In the genomic region with DNA sequence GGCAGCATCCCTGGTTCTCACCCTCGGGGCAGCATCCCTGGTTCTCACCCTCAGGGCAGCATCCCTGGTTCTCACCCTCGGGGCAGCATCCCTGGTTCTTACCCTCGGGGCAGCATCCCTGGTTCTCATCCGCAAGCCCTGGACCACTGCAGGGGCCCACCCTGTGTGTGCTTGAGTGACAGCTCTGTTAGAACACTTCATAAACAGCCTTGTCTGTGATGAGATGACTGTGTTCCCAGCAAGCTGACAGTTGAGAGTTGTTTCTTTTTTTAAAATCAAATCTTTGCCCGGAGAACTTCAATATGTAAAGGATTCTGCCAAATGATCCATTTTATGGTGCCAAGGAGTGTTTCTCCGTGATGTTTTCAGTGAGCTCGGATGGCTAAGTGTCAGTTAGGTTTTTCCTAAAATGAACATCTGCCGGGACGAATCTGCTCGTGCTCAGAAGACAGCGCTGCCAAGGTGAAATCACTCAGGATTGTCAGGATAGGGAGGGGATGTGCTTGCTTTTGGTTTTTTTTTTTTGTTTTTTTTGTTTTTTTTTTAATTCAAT, we compare ENCODE assay signal across 12 mouse cellular contexts. TPM values are rescaled to one million over a fixed set of nuclear protein-coding genes. Genes with fewer than 3 reads are reported as not detected.
A peak's percentile ranks its signal among the peaks of the same experiment; 100 is the strongest.
DNase-seq lines count a peak whose midpoint lies in the region; ATAC-seq and TF ChIP-seq lines count a peak whose summit lies in the region.
"Had no signal": no experiment of that assay in that cellular context is flagged by ENCODE, and none has a peak within 500 bp of the region (broad histone marks: within the 10 kb centered on the region; RNA-seq: fewer than 3 reads in every experiment).

No protein-coding gene starts in this region.

- H3K27me3 ChIP-seq in heart, embryonic 12.5 days (replicated peaks), result no peaks in the 10 kb centered on the region
- no peaks in the 10 kb centered on the region for H3K27me3 ChIP-seq in lung, embryonic 14.5 days (ENCODE audit: insufficient read depth, low read length)
- H3K27me3 ChIP-seq in embryonic facial prominence, embryonic 13.5 days, result no peaks in the 10 kb centered on the region
- no peaks in the 10 kb centered on the region for H3K27me3 ChIP-seq in limb, embryonic 12.5 days
- H3K27me3 ChIP-seq: Patski had no signal

- DNase-seq in heart, adult 8-10 months (ENCODE audit: low spot score), result no peak
- no peak for DNase-seq in lung, embryonic 14.5 days
- no peak for DNase-seq in lung, adult 18-20 months
- DNase-seq in gastrocnemius, postnatal 36 days, result no peak
- DNase-seq in adrenal gland, adult 2 months, result no peak
- DNase-seq: adrenal gland, postnatal 25 days; cerebellum, adult 9-10 months had no signal

- intact Hi-C loops in gastrocnemius, postnatal 36 days (cut with DNase I), result no loop called here

- no peaks in the 10 kb centered on the region for H3K9me3 ChIP-seq in heart, embryonic 12.5 days (replicated peaks)
- no peaks in the 10 kb centered on the region for H3K9me3 ChIP-seq in lung, embryonic 14.5 days (ENCODE audit: low read depth, low read length)
- no peaks in the 10 kb centered on the region for H3K9me3 ChIP-seq in embryonic facial prominence, embryonic 13.5 days
- no peaks in the 10 kb centered on the region for H3K9me3 ChIP-seq in limb, embryonic 12.5 days

- no peak overlapping the region for H3K9ac ChIP-seq in heart, embryonic 12.5 days
- H3K9ac ChIP-seq in lung, embryonic 14.5 days, result no peak overlapping the region
- no peak overlapping the region for H3K9ac ChIP-seq in embryonic facial prominence, embryonic 13.5 days
- no peak overlapping the region for H3K9ac ChIP-seq in limb, embryonic 12.5 days (replicated peaks)

- H3K4me3 ChIP-seq in heart, embryonic 12.5 days, result no peak overlapping the region
- no peak overlapping the region for H3K4me3 ChIP-seq in lung, embryonic 14.5 days (ENCODE audit: low read depth, low read length)
- no peak overlapping the region for H3K4me3 ChIP-seq in embryonic facial prominence, embryonic 13.5 days
- no peak overlapping the region for H3K4me3 ChIP-seq in limb, embryonic 12.5 days (replicated peaks)

- TF ChIP-seq CTCF in lung, embryonic 14.5 days (IDR thresholded peaks at IDR 0.05; ENCODE audit: low read depth), result no peak

- no peak overlapping the region for H3K4me2 ChIP-seq in heart, embryonic 12.5 days
- no peak overlapping the region for H3K4me2 ChIP-seq in lung, embryonic 14.5 days
- no peak overlapping the region for H3K4me2 ChIP-seq in embryonic facial prominence, embryonic 13.5 days
- H3K4me2 ChIP-seq in limb, embryonic 12.5 days, result no peak overlapping the region

- ATAC-seq in heart, embryonic 12.5 days (ENCODE audit: insufficient number of reproducible peaks, low FRiP score), result no peak
- no peak for ATAC-seq in lung, embryonic 14.5 days (ENCODE audit: insufficient read depth)
- ATAC-seq in embryonic facial prominence, embryonic 13.5 days (ENCODE audit: insufficient number of reproducible peaks, insufficient read depth, low FRiP score, low TSS enrichment, low read depth), result no peak
- no peak for ATAC-seq in limb, embryonic 12.5 days (ENCODE audit: insufficient number of reproducible peaks, insufficient read depth, low FRiP score, low TSS enrichment, low read depth)
- ATAC-seq: CD4-positive, CD25-positive, alpha-beta regulatory T cell, adult 4 months had no signal

- H3K27ac ChIP-seq in heart, embryonic 12.5 days (ENCODE audit: poor library complexity, severe bottlenecking), result peak overlapping the region; percentile 95
- peak overlapping the region; percentile 6; the same call in 1 of the 2 replicates for H3K27ac ChIP-seq in lung, embryonic 14.5 days (ENCODE audit: low read depth)
- H3K27ac ChIP-seq in embryonic facial prominence, embryonic 13.5 days, result peak overlapping the region; percentile 60; the same call in 1 of the 2 replicates
- H3K27ac ChIP-seq in limb, embryonic 12.5 days, result peak overlapping the region; percentile 35; the same call in 1 of the 2 replicates

- H3K36me3 ChIP-seq in heart, embryonic 12.5 days, result peaks cover 2% of the 10 kb centered on the region; the same call in 1 of the 2 replicates
- H3K36me3 ChIP-seq in lung, embryonic 14.5 days (ENCODE audit: insufficient read depth), result peaks cover 16% of the 10 kb centered on the region
- peaks cover 28% of the 10 kb centered on the region for H3K36me3 ChIP-seq in embryonic facial prominence, embryonic 13.5 days
- peaks cover 65% of the 10 kb centered on the region for H3K36me3 ChIP-seq in limb, embryonic 12.5 days

- H3K4me1 ChIP-seq in heart, embryonic 12.5 days (replicated peaks), result peaks cover 92% of the 10 kb centered on the region
- peaks cover 19% of the 10 kb centered on the region for H3K4me1 ChIP-seq in lung, embryonic 14.5 days (ENCODE audit: insufficient read depth)
- H3K4me1 ChIP-seq in embryonic facial prominence, embryonic 13.5 days, result peaks cover 53% of the 10 kb centered on the region
- peaks cover 39% of the 10 kb centered on the region for H3K4me1 ChIP-seq in limb, embryonic 12.5 days (replicated peaks)

- WGBS in heart, embryonic 12.5 days, result 51% methylated on average over 11 of the region's 11 CpGs
- 48% methylated on average over 11 of the region's 11 CpGs for WGBS in lung, embryonic 14.5 days
- 55% methylated on average over 11 of the region's 11 CpGs for WGBS in embryonic facial prominence, embryonic 13.5 days
- 74% methylated on average over 11 of the region's 11 CpGs for WGBS in limb, embryonic 12.5 days

RNA-seq across cellular contexts. Expression of a gene that starts 54.2 kb away (rescaled TPM):
- polyA plus RNA-seq in heart, embryonic 12.5 days (2016; fragmentation: Nextera tagmentation; extraction: Ambion mirVana), result 46.7 and 47.8 TPM in 2 replicates
- 10 to 100 TPM; 20.4 to 25.5 (median 23.9) TPM for total RNA-seq in heart, adult 8-10 months (2022)
- 35.1 and 37.5 TPM in 2 replicates for polyA plus RNA-seq in lung, embryonic 14.5 days (2014; fragmentation: Nextera tagmentation; extraction: Ambion mirVana)
- polyA plus RNA-seq in embryonic facial prominence, embryonic 13.5 days (2015; fragmentation: Nextera tagmentation; extraction: Ambion mirVana), result 44.1 and 45.8 TPM in 2 replicates
- polyA plus RNA-seq in limb, embryonic 12.5 days (2016; fragmentation: Nextera tagmentation; extraction: Ambion mirVana), result 27.9 and 36.4 TPM in 2 replicates
- total RNA-seq in gastrocnemius, postnatal 36 days (2021), result 10 to 100 TPM; 13.4 to 13.6 TPM
- 10 to 100 TPM; 12.6 to 23.5 TPM for total RNA-seq in adrenal gland, adult 2 months (2021)
- polyA plus RNA-seq in adrenal gland, adult 2 months (2012; rRNA removed), result 76.3 and 87.6 TPM in 2 replicates

Comparison
In these comparisons a context has a peak if more than half of its experiments do, and no peak if none do; other contexts are left out.
1. H3K27ac ChIP-seq: peak in every context shown above with its lines; median percentile 95 in heart, embryonic 12.5 days; 60 in embryonic facial prominence, embryonic 13.5 days; 35 in limb, embryonic 12.5 days; 6 in lung, embryonic 14.5 days.